In the genomic region with DNA sequence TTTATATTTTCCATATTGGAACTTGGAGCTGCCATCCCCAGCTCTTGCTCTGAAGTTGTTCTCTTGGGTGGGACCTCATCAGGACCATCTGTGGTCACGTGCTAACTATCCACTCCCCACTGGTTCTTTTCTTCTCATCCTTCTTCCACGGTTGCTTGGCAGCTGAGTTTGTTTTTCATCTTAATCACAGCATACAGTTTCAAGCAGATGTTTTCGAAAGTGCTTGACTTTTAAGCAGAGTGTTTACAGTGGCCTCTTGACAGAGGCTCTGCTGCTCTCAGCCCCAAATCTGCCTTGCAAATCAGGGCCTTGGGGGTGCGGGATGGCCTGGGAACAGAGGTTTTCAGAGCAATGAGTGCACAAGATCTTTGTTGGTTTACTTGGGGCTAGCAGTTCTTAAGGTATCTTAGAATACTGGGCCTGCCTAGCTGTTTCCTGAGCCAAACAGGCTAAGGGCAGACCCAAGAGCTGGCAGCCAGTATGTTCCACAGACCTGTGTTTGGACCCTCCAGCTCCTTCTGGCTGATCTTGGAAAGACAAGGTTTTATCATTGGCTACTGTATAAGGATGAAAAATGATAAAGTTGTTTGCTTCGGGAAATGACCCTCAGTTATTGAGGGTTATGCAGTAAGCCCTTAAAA, we compare ENCODE assay signal across 10 mouse cellular contexts.
DNase-seq lines count a peak whose midpoint lies in the region; ATAC-seq and TF ChIP-seq lines count a peak whose summit lies in the region.
"Had no signal": no experiment of that assay in that cellular context is flagged by ENCODE, and none has a peak within 500 bp of the region (broad histone marks: within the 10 kb centered on the region; RNA-seq: fewer than 3 reads in every experiment).

No protein-coding gene starts in this region.

- no peaks in the 10 kb centered on the region for H3K36me3 ChIP-seq in embryonic facial prominence, embryonic 14.5 days (ENCODE audit: control insufficient read depth, insufficient read depth, low read length)
- H3K36me3 ChIP-seq in heart, postnatal 0 days (replicated peaks; ENCODE audit: control insufficient read depth, insufficient read depth, low read length): no peaks in the 10 kb centered on the region
- no peaks in the 10 kb centered on the region for H3K36me3 ChIP-seq in midbrain, embryonic 15.5 days (replicated peaks)
- no peaks in the 10 kb centered on the region for H3K36me3 ChIP-seq in hindbrain, embryonic 12.5 days

- H3K27me3 ChIP-seq in embryonic facial prominence, embryonic 14.5 days (replicated peaks; ENCODE audit: control insufficient read depth, insufficient read depth, low read length): no peaks in the 10 kb centered on the region
- no peaks in the 10 kb centered on the region for H3K27me3 ChIP-seq in heart, postnatal 0 days (ENCODE audit: control insufficient read depth, insufficient read depth, low read length)
- no peaks in the 10 kb centered on the region for H3K27me3 ChIP-seq in midbrain, embryonic 15.5 days (replicated peaks)
- no peaks in the 10 kb centered on the region for H3K27me3 ChIP-seq in hindbrain, embryonic 12.5 days

- H3K4me2 ChIP-seq in embryonic facial prominence, embryonic 14.5 days (ENCODE audit: low read depth, low read length): no peak overlapping the region
- no peak overlapping the region for H3K4me2 ChIP-seq in heart, postnatal 0 days (ENCODE audit: low read depth, low read length)
- no peak overlapping the region for H3K4me2 ChIP-seq in midbrain, embryonic 15.5 days
- no peak overlapping the region for H3K4me2 ChIP-seq in hindbrain, embryonic 12.5 days (replicated peaks)

- no peak for TF ChIP-seq EP300 in heart, postnatal 0 days (IDR thresholded peaks at IDR 0.05; ENCODE audit: low read depth)

- H3K4me1 ChIP-seq in embryonic facial prominence, embryonic 14.5 days (ENCODE audit: control insufficient read depth, insufficient read depth, low read length): peaks cover 11% of the 10 kb centered on the region; the same call in 1 of the 2 replicates
- peaks cover 6% of the 10 kb centered on the region; the same call in 1 of the 2 replicates for H3K4me1 ChIP-seq in heart, postnatal 0 days (ENCODE audit: control insufficient read depth, insufficient read depth)
- no peaks in the 10 kb centered on the region; the same call in 1 of the 2 replicates for H3K4me1 ChIP-seq in midbrain, embryonic 15.5 days
- peaks cover 7% of the 10 kb centered on the region for H3K4me1 ChIP-seq in hindbrain, embryonic 12.5 days

- DNase-seq in kidney, postnatal 4 days: peak; percentile 13 to 37
- DNase-seq in kidney, postnatal 25 days: no peak
- peak; percentile 78 for DNase-seq in embryonic facial prominence, embryonic 14.5 days (ENCODE audit: low spot score)
- DNase-seq in heart, postnatal 0 days (ENCODE audit: low spot score): peak; percentile 37
- no peak for DNase-seq in cerebellum, adult 9-10 months
- DNase-seq: spleen, adult 18-20 months had no signal

- no peak overlapping the region for H3K9ac ChIP-seq in embryonic facial prominence, embryonic 14.5 days (ENCODE audit: low read depth, low read length)
- H3K9ac ChIP-seq in heart, postnatal 0 days (replicated peaks; ENCODE audit: low read depth, low read length): no peak overlapping the region
- H3K9ac ChIP-seq in midbrain, embryonic 15.5 days: no peak overlapping the region
- H3K9ac ChIP-seq in hindbrain, embryonic 12.5 days: no peak overlapping the region

- no peak for TF ChIP-seq CTCF in heart, postnatal 0 days (IDR thresholded peaks at IDR 0.05; ENCODE audit: low read depth)

- H3K9me3 ChIP-seq in embryonic facial prominence, embryonic 14.5 days (ENCODE audit: control insufficient read depth, low read length): no peaks in the 10 kb centered on the region
- H3K9me3 ChIP-seq in heart, postnatal 0 days (replicated peaks; ENCODE audit: control insufficient read depth, low read length): no peaks in the 10 kb centered on the region
- no peaks in the 10 kb centered on the region for H3K9me3 ChIP-seq in midbrain, embryonic 15.5 days
- H3K9me3 ChIP-seq in hindbrain, embryonic 12.5 days (replicated peaks): no peaks in the 10 kb centered on the region

- WGBS in embryonic facial prominence, embryonic 14.5 days: 28% methylated on average over 5 of the region's 5 CpGs
- 30% methylated on average over 5 of the region's 5 CpGs for WGBS in heart, postnatal 0 days
- 31% methylated on average over 5 of the region's 5 CpGs for WGBS in midbrain, embryonic 15.5 days
- WGBS in hindbrain, embryonic 12.5 days: 29% methylated on average over 5 of the region's 5 CpGs

- H3K4me3 ChIP-seq in embryonic facial prominence, embryonic 14.5 days (ENCODE audit: low read depth, low read length): no peak overlapping the region
- no peak overlapping the region for H3K4me3 ChIP-seq in heart, postnatal 0 days (ENCODE audit: low read depth, low read length)
- no peak overlapping the region for H3K4me3 ChIP-seq in midbrain, embryonic 15.5 days
- H3K4me3 ChIP-seq in hindbrain, embryonic 12.5 days: no peak overlapping the region
- H3K4me3 ChIP-seq: myocyte had no signal

- H3K27ac ChIP-seq in embryonic facial prominence, embryonic 14.5 days (replicated peaks; ENCODE audit: low read depth, low read length): peak overlapping the region; percentile 76
- peak overlapping the region; percentile 25; the same call in 1 of the 2 replicates for H3K27ac ChIP-seq in heart, postnatal 0 days (ENCODE audit: low read depth)
- H3K27ac ChIP-seq in midbrain, embryonic 15.5 days: no peak overlapping the region
- no peak overlapping the region for H3K27ac ChIP-seq in hindbrain, embryonic 12.5 days

- ATAC-seq in embryonic facial prominence, embryonic 14.5 days (ENCODE audit: low read depth): peak; percentile 62; the same call in 1 of the 2 replicates
- ATAC-seq in heart, postnatal 0 days (ENCODE audit: insufficient read depth, low read depth): no peak
- ATAC-seq in midbrain, embryonic 15.5 days (replicated peaks): peak; percentile 33; the same call in 1 of the 2 replicates
- no peak for ATAC-seq in hindbrain, embryonic 12.5 days (ENCODE audit: low FRiP score)
- no peak for ATAC-seq in monocyte, adult 5-6 weeks (replicated peaks; ENCODE audit: insufficient number of reproducible peaks, low FRiP score, low TSS enrichment, poor library complexity, severe bottlenecking)

Comparison
In these comparisons a context has a peak if more than half of its experiments do, and no peak if none do; other contexts are left out.
1. DNase-seq: peak in kidney, postnatal 4 days (2 of 2), embryonic facial prominence, embryonic 14.5 days (single experiment) and heart, postnatal 0 days (single experiment); none in kidney, postnatal 25 days (0 of 2) and cerebellum, adult 9-10 months (single experiment).
2. ATAC-seq: peak in embryonic facial prominence, embryonic 14.5 days (single experiment) and midbrain, embryonic 15.5 days (single experiment); none in heart, postnatal 0 days (single experiment), hindbrain, embryonic 12.5 days (single experiment) and monocyte, adult 5-6 weeks (single experiment).
3. H3K27ac ChIP-seq: peak in embryonic facial prominence, embryonic 14.5 days (single experiment) and heart, postnatal 0 days (single experiment); none in midbrain, embryonic 15.5 days (single experiment) and hindbrain, embryonic 12.5 days (single experiment).